Mouse (Mus musculus) retina, postnatal 1 day (tissue): ENCODE data around the gene Babam2.
A peak's percentile ranks its signal among the peaks of the same experiment; 100 is the strongest.

Experiments used
- DNase-seq: peaks from one replicate; pipeline ENCODE4 v3.0.0-alpha.2; 2012

The Babam2 gene

GRCm38 (mm10) chr5:31697644-31698296 is at the start of gene Babam2:
Gene Babam2, plus strand, starts transcription at chr5:31697684.
- peak; percentile 93 for DNase-seq

- DNase-seq = no peak
Measured at GRCm38 (mm10) chr5:31650518-31651288, 46.8 kb upstream of the Babam2 start.

- DNase-seq = no peak
Measured at GRCm38 (mm10) chr5:31655688-31656190, 41.7 kb upstream of the Babam2 start.

- DNase-seq = no peak
Measured at GRCm38 (mm10) chr5:31666176-31666575, 31.3 kb upstream of the Babam2 start.

GRCm38 (mm10) chr5:31668325-31668968 is 29.0 kb upstream of the Babam2 start:
- no peak for DNase-seq

GRCm38 (mm10) chr5:31669984-31670383 is 27.5 kb upstream of the Babam2 start:
- no peak for DNase-seq

DNA sequence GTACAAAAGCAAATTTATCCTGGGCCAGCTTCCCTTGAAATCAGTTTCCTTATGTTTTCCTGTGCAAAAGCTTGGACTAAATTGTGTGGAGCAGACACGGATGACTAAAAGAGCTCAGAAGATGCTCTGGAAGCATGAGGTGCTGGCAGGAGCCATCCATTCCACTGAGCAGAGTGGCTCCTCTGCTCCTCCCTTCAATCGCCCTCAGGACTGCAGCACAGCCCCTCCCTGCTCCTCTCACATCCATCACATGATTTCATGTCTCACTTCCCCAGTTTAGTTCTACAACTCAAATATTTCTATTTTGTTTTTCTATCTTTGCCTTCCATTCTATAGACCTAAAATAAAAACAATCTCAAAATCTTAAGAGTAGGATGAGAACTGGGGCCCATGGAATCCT is 26.3 kb upstream of the Babam2 start:
- no peak for DNase-seq

GRCm38 (mm10) chr5:31673431-31673830 is 24.1 kb upstream of the Babam2 start:
- DNase-seq = no peak

GRCm38 (mm10) chr5:31678000-31678399 is 19.5 kb upstream of the Babam2 start:
- no peak for DNase-seq

DNA sequence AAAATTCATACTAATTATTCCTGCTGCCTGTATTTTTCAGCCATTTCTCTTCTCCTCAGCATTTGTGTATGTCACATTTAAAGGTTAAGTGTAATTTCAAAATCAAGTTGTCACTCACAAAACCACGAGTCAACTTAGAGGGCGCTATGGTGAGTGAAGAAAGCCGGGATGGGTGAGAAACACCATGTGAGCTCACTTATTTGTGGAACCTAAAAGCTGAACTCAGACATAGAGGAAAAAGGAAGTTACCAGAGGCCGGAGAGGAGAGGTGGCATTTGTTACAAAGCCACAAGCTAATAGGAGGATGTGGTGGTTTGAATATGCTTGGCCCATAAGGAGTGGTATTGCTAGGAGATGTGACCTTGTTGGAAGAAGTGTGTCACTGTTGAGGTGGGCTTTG is 17.3 kb upstream of the Babam2 start:
- DNase-seq = no peak

DNA sequence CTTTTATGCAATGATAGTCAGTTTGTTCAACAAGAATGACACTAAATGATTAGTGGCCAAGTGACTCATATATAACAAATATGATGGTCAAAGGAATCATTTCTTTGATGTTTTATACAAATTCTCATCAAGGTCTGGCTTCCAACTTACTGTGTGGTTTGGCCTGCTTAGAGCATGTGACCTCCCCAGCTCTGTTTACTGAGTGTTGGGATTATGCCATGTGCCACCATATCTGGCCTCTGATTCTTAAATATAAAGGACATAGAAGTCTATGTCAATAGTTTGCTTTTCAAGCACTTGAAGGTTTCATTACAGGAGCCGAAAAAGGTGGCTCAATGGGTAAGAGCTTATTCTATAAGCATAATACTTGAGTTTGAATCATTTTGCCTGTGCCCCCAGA is 15.2 kb upstream of the Babam2 start:
- DNase-seq = no peak

DNA sequence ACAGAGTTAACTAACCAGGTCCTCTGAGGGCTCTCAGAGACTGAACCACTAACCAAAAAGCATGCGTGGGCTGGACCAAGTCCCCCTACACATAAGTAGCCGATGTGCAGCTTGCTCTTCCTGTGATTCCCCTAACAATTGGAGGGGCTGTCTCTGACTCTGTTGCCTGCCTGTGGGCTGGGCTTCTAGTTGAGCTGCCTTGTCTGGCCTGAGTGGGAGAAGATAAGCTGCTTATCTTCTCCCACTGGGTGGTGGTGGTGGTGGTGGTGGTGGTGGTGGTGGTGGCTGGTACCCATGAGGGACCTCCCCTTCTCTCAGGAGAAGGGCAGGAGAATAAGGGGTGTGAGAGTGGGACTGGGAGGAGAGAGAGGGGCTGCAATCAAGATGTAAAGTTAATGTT is 11.4 kb upstream of the Babam2 start:
- no peak for DNase-seq

GRCm38 (mm10) chr5:31687972-31688371 is 9.5 kb upstream of the Babam2 start:
- no peak for DNase-seq

DNA sequence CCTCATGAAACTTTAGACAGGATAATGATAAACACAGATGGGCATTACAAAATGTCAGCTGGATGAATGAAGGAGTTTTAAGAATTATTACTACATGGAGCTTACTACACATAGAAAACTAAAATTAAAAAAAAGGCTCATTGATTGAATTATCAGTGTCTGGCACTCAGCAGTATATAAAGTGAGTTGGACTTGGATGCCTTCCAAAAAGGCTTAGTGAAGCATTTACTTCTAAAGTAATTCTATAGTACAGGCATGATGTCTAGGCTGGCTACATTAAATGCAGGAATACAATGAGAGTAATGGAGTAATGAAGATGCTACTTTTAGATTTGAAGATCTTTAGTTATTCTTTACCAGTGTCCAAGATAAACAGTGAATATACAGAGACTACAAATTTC is 4.3 kb upstream of the Babam2 start:
- DNase-seq = no peak

- no peak for DNase-seq
Measured at GRCm38 (mm10) chr5:31696971-31697643, 377 bp upstream of the Babam2 start, which contains the start of gene Rbks. Gene Rbks, minus strand, starts transcription at chr5:31697627.

DNA sequence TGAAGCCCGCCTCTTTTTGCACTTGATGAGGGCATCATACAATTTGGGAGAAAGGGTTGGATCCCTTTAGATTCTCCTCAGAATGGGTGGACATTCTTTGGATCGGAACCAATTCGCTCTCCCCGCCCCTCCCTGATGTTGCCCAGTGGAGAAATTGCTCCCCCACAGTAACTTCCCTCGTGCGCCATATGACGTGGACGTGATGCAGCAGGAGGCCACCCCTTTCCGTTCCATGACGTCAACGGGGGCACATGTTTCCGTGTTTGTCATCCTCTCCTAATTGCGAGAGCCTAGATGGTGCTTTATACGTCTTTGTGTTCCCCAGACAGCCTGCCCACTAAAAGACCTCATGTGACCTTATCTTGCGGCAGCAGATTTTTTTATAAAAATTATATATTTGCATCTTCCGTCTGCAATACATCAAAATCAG is 828 bp downstream of the Babam2 start:
- peak; percentile 88 for DNase-seq

GRCm38 (mm10) chr5:31698931-31699330 is 1.4 kb downstream of the Babam2 start:
- no peak for DNase-seq

DNA sequence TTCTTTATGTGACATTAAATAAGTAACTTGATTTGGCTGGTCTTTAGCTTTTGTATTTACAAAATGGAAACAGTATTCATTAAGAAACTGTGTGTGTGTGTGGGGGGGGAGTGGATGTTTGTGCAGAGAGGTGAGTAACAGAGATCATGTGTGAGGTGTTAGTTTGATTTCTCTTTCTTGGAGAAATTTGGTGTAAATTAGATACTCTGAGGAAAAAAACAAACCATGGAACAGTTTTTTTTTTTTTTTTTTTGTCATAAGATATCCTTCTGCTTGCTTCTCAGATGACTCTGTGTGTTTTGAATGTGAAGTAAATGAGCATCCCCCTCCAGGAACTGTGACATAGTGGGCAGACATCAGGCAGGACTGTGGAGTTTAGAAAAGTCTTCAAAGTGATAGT is 1.9 kb downstream of the Babam2 start:
- no peak for DNase-seq

- DNase-seq = no peak
Measured at GRCm38 (mm10) chr5:31704971-31705370, 7.5 kb downstream of the Babam2 start.

- no peak for DNase-seq
Measured at GRCm38 (mm10) chr5:31706826-31707225, 9.3 kb downstream of the Babam2 start.

DNA sequence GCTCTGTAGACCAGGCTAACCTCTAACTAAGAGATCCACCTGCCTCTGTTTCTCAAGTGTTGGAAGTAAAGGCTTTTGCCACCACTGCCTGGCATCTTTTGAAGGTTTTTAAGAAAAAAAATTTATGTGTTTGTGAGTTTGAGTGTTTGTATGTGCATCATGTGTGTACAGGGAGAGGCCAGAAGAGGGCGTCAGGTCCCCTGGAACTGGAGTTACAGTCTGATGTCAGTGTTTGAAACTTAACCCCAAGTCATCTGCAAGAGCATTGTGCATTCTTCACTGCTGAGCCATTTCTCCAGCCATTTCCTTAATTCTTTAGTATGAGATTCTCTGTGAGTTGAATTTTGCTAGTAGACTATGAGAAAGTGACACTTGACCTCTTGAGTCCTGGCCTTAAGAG is 11.9 kb downstream of the Babam2 start:
- no peak for DNase-seq

DNA sequence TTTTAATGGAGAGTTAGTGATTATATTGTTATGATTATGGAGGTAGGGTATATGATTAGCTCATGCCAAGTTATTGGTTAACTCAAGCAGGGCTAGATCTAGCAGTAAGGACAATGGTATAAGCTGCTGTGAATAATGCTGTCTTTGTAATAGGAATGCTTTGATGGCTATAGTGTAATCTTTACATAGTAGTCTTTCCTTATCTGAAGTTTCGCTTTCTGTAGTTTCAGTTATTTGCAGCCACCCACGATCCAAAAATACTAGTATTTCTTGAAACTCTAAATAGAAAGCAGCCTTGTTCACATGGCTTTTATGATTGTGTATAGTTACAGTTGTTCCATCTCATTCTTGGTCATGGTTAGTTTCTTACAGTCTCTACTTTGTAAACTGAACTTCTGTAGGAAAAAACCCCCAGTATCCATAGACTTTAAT is 15.8 kb downstream of the Babam2 start:
- DNase-seq = no peak

DNA sequence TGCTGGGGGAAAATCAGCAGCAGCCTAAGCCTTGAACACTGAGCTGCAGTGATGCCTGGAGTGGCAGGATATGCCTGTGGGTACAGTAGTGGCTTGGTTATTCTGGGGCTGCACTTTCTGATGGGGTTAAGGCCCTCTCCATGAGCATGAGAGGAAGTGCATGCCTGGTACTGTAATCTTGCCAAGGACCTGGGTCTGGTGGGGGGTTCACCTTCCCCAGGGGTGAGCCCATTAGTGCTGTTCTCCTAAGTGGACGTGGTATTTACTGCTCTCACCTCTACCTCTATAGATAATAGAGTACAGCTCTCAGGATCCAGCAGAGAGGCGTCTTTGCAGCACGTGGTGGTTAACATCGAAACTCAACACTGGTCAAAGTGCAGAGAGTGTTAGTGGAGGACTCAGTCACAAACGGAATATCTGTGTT is 16.4 kb downstream of the Babam2 start:
- no peak for DNase-seq
